Mouse (Mus musculus) MEL (cell line): ENCODE results near the gene Zfand2b. TPM values are rescaled to one million over a fixed set of nuclear protein-coding genes. Genes with fewer than 3 reads are reported as not detected.

Experiments
- DNase-seq: peaks from one replicate; pipeline ENCODE4 v3.0.0; 2011; ENCODE audit warnings: low read depth, low spot score
- H3K27ac ChIP-seq: 2 replicates; pipeline ENCODE4 v1.5.1; 2012; ENCODE audit warnings: low read depth, mild to moderate bottlenecking, control low read depth, low read length, moderate library complexity; ENCODE audit not compliant: control insufficient read depth
- H3K27me3 ChIP-seq, 2 experiments: fragments of 150-350 bp in 1 of 2; sonication (generic) in 1 of 2; 2 replicates each; pipeline ENCODE4 v1.6.1; 2012; ENCODE audit warnings: low read length in 2 of 2, mild to moderate bottlenecking in 2 of 2, improper control_type of control experiment in 1 of 2, moderate library complexity in 1 of 2; ENCODE audit not compliant: insufficient read depth in 2 of 2, control insufficient read depth in 1 of 2
- H3K36me3 ChIP-seq, 2 experiments: 2 replicates each; pipeline ENCODE4 v1.6.1; 2012 to 2014; ENCODE audit warnings: low read length in 2 of 2, improper control_type of control experiment in 1 of 2, inconsistent platforms in 1 of 2, mild to moderate bottlenecking in 1 of 2; ENCODE audit not compliant: insufficient read depth in 2 of 2, control insufficient read depth in 1 of 2
- H3K4me1 ChIP-seq, 2 experiments: fragments of 150-350 bp in 1 of 2; sonication (generic) in 1 of 2; 2 replicates each; pipeline ENCODE4 v1.6.1; 2012; ENCODE audit warnings: low read length in 2 of 2, improper control_type of control experiment in 1 of 2, mild to moderate bottlenecking in 1 of 2; ENCODE audit not compliant: insufficient read depth in 2 of 2, control insufficient read depth in 1 of 2
- H3K4me3 ChIP-seq, 2 experiments: fragments of 150-350 bp in 1 of 2; sonication (generic) in 1 of 2; 2 replicates each; pipeline ENCODE4 v1.5.1; 2012; ENCODE audit warnings: low read depth in 2 of 2, low read length in 2 of 2, mild to moderate bottlenecking in 2 of 2, moderate library complexity in 2 of 2, control low read depth in 1 of 2, improper control_type of control experiment in 1 of 2; ENCODE audit not compliant: control insufficient read depth in 1 of 2, insufficient read depth in 1 of 2
- H3K79me2 ChIP-seq: 2 replicates; pipeline ENCODE4 v1.6.1; 2012; ENCODE audit warnings: mild to moderate bottlenecking, low read length, moderate library complexity; ENCODE audit not compliant: control insufficient read depth, poor library complexity, insufficient read depth
- H3K9ac ChIP-seq: 2 replicates; pipeline ENCODE4 v1.6.1; 2012; ENCODE audit warnings: low read depth, mild to moderate bottlenecking, control low read depth, low read length, moderate library complexity; ENCODE audit not compliant: control insufficient read depth, poor library complexity, severe bottlenecking
- H3K9me3 ChIP-seq: fragments of 150-350 bp; sonication (generic); replicated peaks from 2 replicates; pipeline ENCODE4 v1.6.1; 2012; ENCODE audit warnings: mild to moderate bottlenecking, low read length, improper control_type of control experiment, moderate library complexity; ENCODE audit not compliant: insufficient read depth
- BHLHE40 ChIP-seq: IDR thresholded peaks from 2 replicates; pipeline ENCODE4 v1.6.1; 2012; ENCODE audit warnings: low read depth, mild to moderate bottlenecking, inconsistent platforms, low read length, improper control_type of control experiment, borderline replicate concordance
- CHD1 ChIP-seq: IDR thresholded peaks from 2 replicates; pipeline ENCODE4 v1.6.1; 2012; ENCODE audit warnings: low read depth, mild to moderate bottlenecking, inconsistent platforms, low read length, improper control_type of control experiment
- CHD2 ChIP-seq: IDR thresholded peaks from 2 replicates; pipeline ENCODE4 v1.6.1; 2011; ENCODE audit warnings: low read length, improper control_type of control experiment
- CTCF ChIP-seq, 3 experiments: IDR thresholded peaks in 2 of 3; conservative IDR thresholded peaks in 1 of 3; 2 replicates each; pipeline ENCODE4 v1.5.1; 2011 to 2012; ENCODE audit warnings: low read length in 3 of 3, low read depth in 2 of 3, mild to moderate bottlenecking in 2 of 3, improper control_type of control experiment in 1 of 3, inconsistent platforms in 1 of 3, mixed read lengths in 1 of 3, moderate library complexity in 1 of 3; ENCODE audit not compliant: control insufficient read depth in 1 of 3, insufficient read depth in 1 of 3, poor library complexity in 1 of 3, severe bottlenecking in 1 of 3
- E2F4 ChIP-seq: IDR thresholded peaks from 2 replicates; pipeline ENCODE4 v1.6.1; 2011; ENCODE audit warnings: low read depth, low read length, improper control_type of control experiment, borderline replicate concordance
- ELF1 ChIP-seq: IDR thresholded peaks from 2 replicates; pipeline ENCODE4 v1.6.1; 2014; ENCODE audit warnings: low read depth, mild to moderate bottlenecking, inconsistent platforms, low read length, improper control_type of control experiment, moderate library complexity
- EP300 ChIP-seq, 2 experiments: IDR thresholded peaks; 2 replicates each; pipeline ENCODE4 v1.6.1; 2011; ENCODE audit warnings: improper control_type of control experiment in 2 of 2, low read length in 2 of 2, low read depth in 1 of 2, mild to moderate bottlenecking in 1 of 2
- GABPA ChIP-seq: IDR thresholded peaks from 2 replicates; pipeline ENCODE4 v1.6.1; 2012; ENCODE audit warnings: low read depth, mild to moderate bottlenecking, inconsistent platforms, low read length, improper control_type of control experiment, moderate library complexity
- GATA1 ChIP-seq: IDR thresholded peaks from 2 replicates; pipeline ENCODE4 v1.6.1; 2011; ENCODE audit warnings: low read depth, low read length, improper control_type of control experiment
- HCFC1 ChIP-seq: IDR thresholded peaks from 2 replicates; pipeline ENCODE4 v1.6.1; 2012; ENCODE audit warnings: low read depth, mild to moderate bottlenecking, inconsistent platforms, low read length, improper control_type of control experiment, moderate library complexity
- JUND ChIP-seq: IDR thresholded peaks from 2 replicates; pipeline ENCODE4 v1.6.1; 2011; ENCODE audit warnings: low read depth, mild to moderate bottlenecking, improper control_type of control experiment, low read length
- KAT2A ChIP-seq: conservative IDR thresholded peaks from 2 replicates; pipeline ENCODE4 v1.6.1; 2012; ENCODE audit warnings: low read depth, low read length, improper control_type of control experiment, inconsistent platforms
- MAFK ChIP-seq: IDR thresholded peaks from 2 replicates; pipeline ENCODE4 v1.6.1; 2011; ENCODE audit warnings: low read depth, mild to moderate bottlenecking, low read length, improper control_type of control experiment, borderline replicate concordance
- MAX ChIP-seq: IDR thresholded peaks from 2 replicates; pipeline ENCODE4 v1.6.1; 2011; ENCODE audit warnings: low read length, improper control_type of control experiment
- MEF2A ChIP-seq: IDR thresholded peaks from 2 replicates; pipeline ENCODE4 v1.6.1; 2014; ENCODE audit warnings: low read depth, mild to moderate bottlenecking, inconsistent platforms, low read length, improper control_type of control experiment; ENCODE audit not compliant: poor library complexity, insufficient replicate concordance, severe bottlenecking; ENCODE audit errors: extremely low read depth
- MXI1 ChIP-seq: IDR thresholded peaks from 2 replicates; pipeline ENCODE4 v1.6.1; 2011; ENCODE audit warnings: mild to moderate bottlenecking, low read depth, low read length, improper control_type of control experiment
- MYB ChIP-seq: IDR thresholded peaks from 2 replicates; pipeline ENCODE4 v1.6.1; 2011; ENCODE audit warnings: mild to moderate bottlenecking, low read depth, low read length, improper control_type of control experiment
- MYC ChIP-seq: IDR thresholded peaks from 2 replicates; pipeline ENCODE4 v1.6.1; 2011; ENCODE audit warnings: low read depth, mild to moderate bottlenecking, low read length, improper control_type of control experiment, moderate library complexity
- NELFE ChIP-seq: IDR thresholded peaks from 2 replicates; pipeline ENCODE4 v1.6.1; 2011; ENCODE audit warnings: low read depth, low read length, improper control_type of control experiment
- POLR2A ChIP-seq, 2 experiments: IDR thresholded peaks; 2 replicates each; pipeline ENCODE4 v1.6.1; 2011 to 2012; ENCODE audit warnings: low read length in 2 of 2, mild to moderate bottlenecking in 2 of 2, control low read depth in 1 of 2, improper control_type of control experiment in 1 of 2, low read depth in 1 of 2, moderate library complexity in 1 of 2; ENCODE audit not compliant: control insufficient read depth in 1 of 2, insufficient read depth in 1 of 2, poor library complexity in 1 of 2
- POLR2AphosphoS2 ChIP-seq: IDR thresholded peaks from 2 replicates; pipeline ENCODE4 v1.6.1; 2011; ENCODE audit warnings: low read length, improper control_type of control experiment
- POLR2AphosphoS5 ChIP-seq: IDR thresholded peaks from 2 replicates; pipeline ENCODE4 v1.6.1; 2012; ENCODE audit warnings: low read depth, borderline replicate concordance, mild to moderate bottlenecking, inconsistent platforms, low read length, moderate library complexity, mixed read lengths
- RAD21 ChIP-seq: IDR thresholded peaks from 2 replicates; pipeline ENCODE4 v1.6.1; 2011; ENCODE audit warnings: mild to moderate bottlenecking, low read depth, low read length, improper control_type of control experiment
- RCOR1 ChIP-seq: IDR thresholded peaks from 2 replicates; pipeline ENCODE4 v1.6.1; 2012; ENCODE audit warnings: low read depth, mild to moderate bottlenecking, inconsistent platforms, low read length, improper control_type of control experiment
- SIN3A ChIP-seq: IDR thresholded peaks from 2 replicates; pipeline ENCODE4 v1.6.1; 2012; ENCODE audit warnings: low read length, improper control_type of control experiment, inconsistent platforms
- SMC3 ChIP-seq: IDR thresholded peaks from 2 replicates; pipeline ENCODE4 v1.6.1; 2011; ENCODE audit warnings: low read depth, low read length, improper control_type of control experiment
- TAL1 ChIP-seq: IDR thresholded peaks from 2 replicates; pipeline ENCODE4 v1.6.1; 2012; ENCODE audit warnings: mild to moderate bottlenecking, inconsistent platforms, low read length, moderate library complexity, mixed read lengths
- TBP ChIP-seq: IDR thresholded peaks from 2 replicates; pipeline ENCODE4 v1.8.0; 2011; ENCODE audit warnings: low read depth, low read length, improper control_type of control experiment
- TCF12 ChIP-seq: IDR thresholded peaks from 2 replicates; pipeline ENCODE4 v1.6.1; 2014; ENCODE audit warnings: low read depth, mild to moderate bottlenecking, inconsistent platforms, low read length, improper control_type of control experiment, moderate library complexity
- UBTF ChIP-seq: IDR thresholded peaks from 2 replicates; pipeline ENCODE4 v1.6.1; 2012; ENCODE audit warnings: low read depth, mild to moderate bottlenecking, inconsistent platforms, low read length, improper control_type of control experiment, moderate library complexity, borderline replicate concordance; ENCODE audit not compliant: insufficient read depth
- USF1 ChIP-seq: IDR thresholded peaks from 2 replicates; pipeline ENCODE4 v1.6.1; 2014; ENCODE audit warnings: low read depth, mild to moderate bottlenecking, inconsistent platforms, low read length, improper control_type of control experiment, moderate library complexity
- USF2 ChIP-seq, 2 experiments: IDR thresholded peaks; 2 replicates each; pipeline ENCODE4 v1.6.1; 2011 to 2012; ENCODE audit warnings: improper control_type of control experiment in 2 of 2, low read length in 2 of 2, borderline replicate concordance in 1 of 2, inconsistent platforms in 1 of 2, low read depth in 1 of 2, mild to moderate bottlenecking in 1 of 2; ENCODE audit not compliant: insufficient read depth in 1 of 2
- ZC3H11A ChIP-seq: IDR thresholded peaks from 2 replicates; pipeline ENCODE4 v1.6.1; 2012; ENCODE audit warnings: low read depth, mild to moderate bottlenecking, inconsistent platforms, low read length, improper control_type of control experiment
- ZKSCAN1 ChIP-seq: IDR thresholded peaks from 2 replicates; pipeline ENCODE4 v1.6.1; 2012; ENCODE audit warnings: low read depth, mild to moderate bottlenecking, inconsistent platforms, low read length, improper control_type of control experiment, moderate library complexity
- ZMIZ1 ChIP-seq: IDR thresholded peaks from 2 replicates; pipeline ENCODE4 v1.6.1; 2012; ENCODE audit warnings: low read depth, mild to moderate bottlenecking, inconsistent platforms, low read length, improper control_type of control experiment, moderate library complexity
- ZNF384 ChIP-seq: IDR thresholded peaks from 2 replicates; pipeline ENCODE4 v1.6.1; 2012; ENCODE audit warnings: low read depth, mild to moderate bottlenecking, inconsistent platforms, low read length, improper control_type of control experiment
- polyA plus RNA-seq, 2 experiments: library from polyadenylated mRNA; stranded (reverse) in 1 of 2; unstranded in 1 of 2; fragments of >175 nt in 1 of 2; fragments of >200 nt in 1 of 2; gene quantifications; 2 replicates each; pipeline versions ENCODE4 v1.2.1 to v1.2.4; 2012; ENCODE audit warnings: low replicate concordance in 2 of 2, low read depth in 1 of 2; ENCODE audit not compliant: insufficient read length in 2 of 2, insufficient read depth in 1 of 2, missing spikeins in 1 of 2
- total RNA-seq: library from RNA; depleted of rRNA; stranded (reverse); fragments of 300-350 nt; gene quantifications from 2 replicates; pipeline ENCODE4 v1.2.3, GENCODE M21; 2012

The Zfand2b gene
- total and polyA plus RNA-seq, 3 experiments = 15.0 to 18.3 TPM; not detected in 1

- peaks cover 2 to 34% of the 10 kb centered on the region in 2 experiments; a peak in 3 of 4 replicates for H3K4me1 ChIP-seq
- peaks cover 4 to 33% of the 10 kb centered on the region in 2 experiments; a peak in 3 of 4 replicates for H3K36me3 ChIP-seq
- peak; percentile 88 for DNase-seq
- peak overlapping the region; percentile 84 for H3K27ac ChIP-seq
- H3K4me3 ChIP-seq = peak overlapping the region; percentile 50 to 89
- H3K27me3 ChIP-seq = no peaks in the 10 kb centered on the region
- peak overlapping the region; percentile 96 for H3K9ac ChIP-seq
- H3K9me3 ChIP-seq = no peaks in the 10 kb centered on the region
- H3K79me2 ChIP-seq = peaks cover 40% of the 10 kb centered on the region
- TF ChIP-seq RCOR1 (no peak), HCFC1 (peak; percentile 58), TBP (peak; percentile 85), CHD2 (peak; percentile 64), NELFE (peak; percentile 84), ZC3H11A (no peak), POLR2AphosphoS5 (no peak), TCF12 (0 out of 2 replicates have a peak, but pooled peaks have one; percentile 22), BHLHE40 (peak; percentile 60), MEF2A (no peak), ZKSCAN1 (no peak), SMC3 (no peak), ZMIZ1 (0 out of 2 replicates have a peak, but pooled peaks have one; percentile 69), POLR2A (IDR thresholded peaks at IDR 0.05; ENCODE audit: control insufficient read depth in 1 of 2, insufficient read depth in 1 of 2, low read depth in 1 of 2, low read length in 2 of 2, poor library complexity in 1 of 2) (peak; percentile 85 to 89), MYB (no peak), USF1 (peak; percentile 93), TAL1 (no peak), MYC (peak; percentile 24; the same call in 1 of the 2 replicates), MXI1 (peak; percentile 80), RAD21 (no peak), CHD1 (no peak), ZNF384 (no peak), UBTF (no peak), E2F4 (no peak), JUND (no peak), SIN3A (peak; percentile 13; the same call in 1 of the 2 replicates), GABPA (no peak), GATA1 (no peak), MAFK (no peak), EP300 (IDR thresholded peaks at IDR 0.05; ENCODE audit: low read depth in 1 of 2, low read length in 2 of 2) (no peak), POLR2AphosphoS2 (peak; percentile 91), KAT2A (no peak; the same call in 1 of the 2 replicates), ELF1 (peak; percentile 5; the same call in 1 of the 2 replicates), USF2 (IDR thresholded peaks at IDR 0.05; ENCODE audit: borderline replicate concordance in 1 of 2, insufficient read depth in 1 of 2, low read depth in 1 of 2, low read length in 2 of 2) (peak in 1 of 2 experiments; percentile 65; a peak in 2 of 4 replicates), MAX (peak; percentile 87), CTCF (IDR thresholded peaks at IDR 0.05 in 2 of 3, conservative IDR thresholded peaks at IDR 0.05 in 1 of 3; ENCODE audit: control insufficient read depth in 1 of 3, insufficient read depth in 1 of 3, low read depth in 2 of 3, low read length in 3 of 3, poor library complexity in 1 of 3, severe bottlenecking in 1 of 3) (no peak)
Measured at GRCm38 (mm10) chr1:75208967-75209678, 40.7 kb downstream of the Zfand2b start.
